Mouse (Mus musculus) myocyte (in vitro differentiated cells): ENCODE data around the gene Sohlh2.
A peak's percentile ranks its signal among the peaks of the same experiment; 100 is the strongest.

Source experiments
- CEBPB ChIP-seq: IDR thresholded peaks from 2 replicates; pipeline ENCODE4 v1.6.1; 2011; ENCODE audit warnings: mild to moderate bottlenecking, moderate library complexity; ENCODE audit not compliant: poor library complexity, insufficient read depth, severe bottlenecking
- MAX ChIP-seq: IDR thresholded peaks from one replicate; pipeline ENCODE4 v1.6.1; 2011; ENCODE audit warnings: low read depth, mild to moderate bottlenecking, control low read depth
- MYOD1 ChIP-seq, 3 experiments: IDR thresholded peaks; one replicate each; pipeline ENCODE4 v1.6.1; 2011; ENCODE audit warnings: control low read depth in 2 of 3, low read depth in 2 of 3, mild to moderate bottlenecking in 2 of 3, moderate library complexity in 1 of 3; ENCODE audit not compliant: insufficient read length in 2 of 3, control insufficient read depth in 1 of 3
- POLR2A ChIP-seq: IDR thresholded peaks from one replicate; pipeline ENCODE4 v1.6.1; 2011; ENCODE audit warnings: low read depth, mild to moderate bottlenecking, control low read depth, moderate library complexity; ENCODE audit not compliant: insufficient read length
- USF1 ChIP-seq: IDR thresholded peaks from one replicate; pipeline ENCODE4 v1.6.1; 2011; ENCODE audit warnings: low read depth, mild to moderate bottlenecking, control low read depth, moderate library complexity

- TF ChIP-seq POLR2A, result no peak
- no peak for TF ChIP-seq CEBPB
- peak; percentile 69 to 88 (median 85) for TF ChIP-seq MYOD1 (IDR thresholded peaks at IDR 0.05; ENCODE audit: control insufficient read depth in 1 of 3, insufficient read length in 2 of 3, low read depth in 2 of 3)
- no peak for TF ChIP-seq MAX
- TF ChIP-seq USF1, result no peak
These were observed 4.6 kb upstream of the Sohlh2 start for GRCm38 (mm10) chr3:55177271-55177670.
